Mouse (Mus musculus): ENCODE data around the gene Olfr658. TPM values are rescaled to one million over a fixed set of nuclear protein-coding genes. Genes with fewer than 3 reads are reported as not detected.

The Olfr658 gene
- polyA plus RNA-seq (2012; rRNA removed; ENCODE audit: low replicate concordance) = 0.04 TPM in 1 of 2 replicates, not detected in the other

GRCm38 (mm10) chr7:104646841-104647482, at the start of gene Olfr658:
Gene Olfr658 (minus strand): TSS chr7:104647305.

GRCm38 (mm10) chr7:104686201-104686600, 39.1 kb upstream of the Olfr658 start, which contains the start of gene Olfr661:
Gene Olfr661 (plus strand): TSS chr7:104686501.

GRCm38 (mm10) chr7:104666453-104666852, 19.3 kb upstream of the Olfr658 start, which contains the start of gene Olfr659:
Gene Olfr659 (plus strand): TSS chr7:104666753.

GRCm38 (mm10) chr7:104624494-104624893, 22.6 kb downstream of the Olfr658 start, which contains the start of gene Olfr657:
Gene Olfr657 (plus strand): TSS chr7:104624794.

GRCm38 (mm10) chr7:104613655-104614054, 33.5 kb downstream of the Olfr658 start, which contains the start of gene Olfr656:
Gene Olfr656 (plus strand): TSS chr7:104613955.

GRCm38 (mm10) chr7:104601679-104602078, 45.4 kb downstream of the Olfr658 start, which contains the start of gene Olfr655:
Gene Olfr655 (minus strand): TSS chr7:104601779.

Other genes starting within 250 kb of the Olfr658 start
- 0.09 TPM in 2 replicates for gene Trim30c, start 246.5 kb downstream of the Olfr658 start, polyA plus RNA-seq (2012; rRNA removed; ENCODE audit: low replicate concordance)
- 6.5 and 7.6 TPM in 2 replicates for gene Trim30a, start 182.1 kb downstream of the Olfr658 start, polyA plus RNA-seq (2012; rRNA removed; ENCODE audit: low replicate concordance)
- 1.8 and 2.5 TPM in 2 replicates for gene Trim30d, start 139.5 kb downstream of the Olfr658 start, polyA plus RNA-seq (2012; rRNA removed; ENCODE audit: low replicate concordance)
- not detected in 2 replicates for gene Olfr651, start 97.2 kb downstream of the Olfr658 start, polyA plus RNA-seq (2012; rRNA removed; ENCODE audit: low replicate concordance)
- not detected in 2 replicates for gene Olfr652, start 86.4 kb downstream of the Olfr658 start, polyA plus RNA-seq (2012; rRNA removed; ENCODE audit: low replicate concordance)
- not detected in 2 replicates for gene Olfr653, start 70.0 kb downstream of the Olfr658 start, polyA plus RNA-seq (2012; rRNA removed; ENCODE audit: low replicate concordance)
- not detected in 2 replicates for gene Olfr654, start 60.3 kb downstream of the Olfr658 start, polyA plus RNA-seq (2012; rRNA removed; ENCODE audit: low replicate concordance)
- not detected in 2 replicates for gene Olfr655, start 45.5 kb downstream of the Olfr658 start, polyA plus RNA-seq (2012; rRNA removed; ENCODE audit: low replicate concordance)
- not detected in 2 replicates for gene Olfr656, start 33.4 kb downstream of the Olfr658 start, polyA plus RNA-seq (2012; rRNA removed; ENCODE audit: low replicate concordance)
- gene Olfr657, start 22.5 kb downstream of the Olfr658 start, polyA plus RNA-seq (2012; rRNA removed; ENCODE audit: low replicate concordance) = not detected in 2 replicates
- gene Olfr659, start 19.4 kb upstream of the Olfr658 start, polyA plus RNA-seq (2012; rRNA removed; ENCODE audit: low replicate concordance) = not detected in 2 replicates
- gene Olfr661, start 39.2 kb upstream of the Olfr658 start, polyA plus RNA-seq (2012; rRNA removed; ENCODE audit: low replicate concordance) = not detected in 2 replicates
- gene Usp17le, start 130.2 kb upstream of the Olfr658 start, polyA plus RNA-seq (2012; rRNA removed; ENCODE audit: low replicate concordance) = not detected in 2 replicates
- not detected in 2 replicates for gene Usp17lb, start 195.3 kb upstream of the Olfr658 start, polyA plus RNA-seq (2012; rRNA removed; ENCODE audit: low replicate concordance)
- gene Usp17la, start 209.7 kb upstream of the Olfr658 start, polyA plus RNA-seq (2012; rRNA removed; ENCODE audit: low replicate concordance) = not detected in 2 replicates
- not detected in 2 replicates for gene Olfr665, start 230.7 kb upstream of the Olfr658 start, polyA plus RNA-seq (2012; rRNA removed; ENCODE audit: low replicate concordance)
- not detected in 2 replicates for gene Olfr666, start 248.6 kb upstream of the Olfr658 start, polyA plus RNA-seq (2012; rRNA removed; ENCODE audit: low replicate concordance)